Mouse (Mus musculus): ENCODE data around the gene Aagab.

DNA sequence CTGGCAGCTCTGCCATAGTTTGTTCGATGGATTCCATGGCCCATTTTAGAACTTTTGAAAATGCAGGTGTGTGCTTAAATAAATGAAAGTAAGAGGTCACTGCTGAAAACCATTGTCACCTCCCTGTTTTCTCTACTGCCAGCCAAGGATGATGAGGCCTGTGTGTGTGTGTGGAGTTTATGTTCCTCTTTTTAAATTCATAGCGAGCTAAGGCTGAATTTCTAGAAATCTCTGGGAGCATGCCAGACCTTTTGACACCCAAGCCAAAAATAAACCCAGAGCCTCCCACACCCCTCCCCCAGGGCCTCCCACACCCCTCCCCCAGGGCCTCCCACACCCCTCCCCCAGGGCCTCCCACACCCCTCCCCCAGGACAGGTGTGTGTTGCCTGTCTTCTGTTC lies 15.5 kb downstream of the Aagab start:
- TF ChIP-seq GATA1 (IDR thresholded peaks at IDR 0.05; ENCODE audit: borderline replicate concordance, low read length) (no peak), FLI1 (IDR thresholded peaks at IDR 0.05; ENCODE audit: low read length) (no peak)
